ENCODE assay signal across 8 mouse cellular contexts in the genomic region with DNA sequence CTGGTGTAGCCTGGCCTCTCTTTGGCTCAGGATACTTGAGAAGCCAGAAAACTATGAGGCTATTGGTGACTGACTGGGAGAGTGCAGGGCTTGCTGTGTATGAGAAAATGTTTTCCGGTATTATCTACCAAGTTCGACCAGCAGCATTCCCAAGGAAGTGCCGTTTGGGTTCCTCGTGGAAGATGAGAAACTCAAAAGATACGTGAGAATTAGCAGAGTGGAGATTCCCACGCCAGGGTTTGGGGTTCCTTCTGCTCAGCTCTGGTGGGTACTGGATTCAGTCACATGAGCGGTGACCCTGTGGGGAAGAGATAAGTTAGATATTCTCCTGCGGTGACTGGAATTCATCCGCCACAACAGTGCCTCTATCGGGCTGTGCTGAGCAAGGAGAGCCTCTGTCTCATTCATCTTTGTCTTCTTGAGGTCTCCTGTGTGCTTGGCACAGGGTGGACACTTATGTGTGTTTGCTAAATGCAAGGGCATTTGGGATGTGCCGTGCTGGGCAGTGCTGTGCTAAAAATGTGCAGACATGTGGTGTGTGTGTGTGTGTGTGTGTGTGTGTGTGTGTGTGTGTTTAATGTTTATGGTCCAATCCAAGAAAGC. TPM values are rescaled to one million over a fixed set of nuclear protein-coding genes. Genes with fewer than 3 reads are reported as not detected.
DNase-seq lines count a peak whose midpoint lies in the region; ATAC-seq and TF ChIP-seq lines count a peak whose summit lies in the region.

No protein-coding gene starts in this region.

- no peak for TF ChIP-seq POLR2A in olfactory bulb, adult 2 months (IDR thresholded peaks at IDR 0.05; ENCODE audit: insufficient read depth, low read depth, low read length)

- no peak for ATAC-seq in kidney, embryonic 15.5 days (replicated peaks; ENCODE audit: low FRiP score)
- no peak for ATAC-seq in embryonic facial prominence, embryonic 15.5 days (ENCODE audit: insufficient number of reproducible peaks, low FRiP score, low TSS enrichment, low read depth)
- no peak for ATAC-seq in limb, embryonic 13.5 days (ENCODE audit: low FRiP score, low read depth)
- no peak for ATAC-seq in inflammation-experienced regulatory T-cells, adult 6 months

- no peak for DNase-seq in kidney, adult 9 months
- DNase-seq in thymus, adult 18-20 months = no peak
- DNase-seq in kidney, postnatal 25 days = no peak

- no peak for TF ChIP-seq CTCF in olfactory bulb, adult 2 months (IDR thresholded peaks at IDR 0.05; ENCODE audit: insufficient read depth, low read depth, low read length)

- peak overlapping the region; percentile 83 for H3K4me3 ChIP-seq in kidney, embryonic 15.5 days (replicated peaks)
- peak overlapping the region; percentile 84 for H3K4me3 ChIP-seq in embryonic facial prominence, embryonic 15.5 days (replicated peaks)
- H3K4me3 ChIP-seq in limb, embryonic 13.5 days = peak overlapping the region; percentile 85
- peak overlapping the region; percentile 78 for H3K4me3 ChIP-seq in olfactory bulb, adult 2 months (ENCODE audit: insufficient read depth, low read depth, low read length)

- H3K4me1 ChIP-seq in kidney, embryonic 15.5 days = peaks cover 27% of the 10 kb centered on the region
- peaks cover 30% of the 10 kb centered on the region for H3K4me1 ChIP-seq in embryonic facial prominence, embryonic 15.5 days
- peaks cover 36% of the 10 kb centered on the region for H3K4me1 ChIP-seq in limb, embryonic 13.5 days
- peaks cover 35% of the 10 kb centered on the region for H3K4me1 ChIP-seq in olfactory bulb, adult 2 months (ENCODE audit: control insufficient read depth, insufficient read depth, low read length)

- H3K36me3 ChIP-seq in kidney, embryonic 15.5 days = no peaks in the 10 kb centered on the region
- no peaks in the 10 kb centered on the region for H3K36me3 ChIP-seq in embryonic facial prominence, embryonic 15.5 days
- peaks cover 17% of the 10 kb centered on the region for H3K36me3 ChIP-seq in limb, embryonic 13.5 days

- no peaks in the 10 kb centered on the region for H3K9me3 ChIP-seq in kidney, embryonic 15.5 days (replicated peaks)
- H3K9me3 ChIP-seq in embryonic facial prominence, embryonic 15.5 days (replicated peaks) = no peaks in the 10 kb centered on the region
- H3K9me3 ChIP-seq in limb, embryonic 13.5 days = no peaks in the 10 kb centered on the region

- peak overlapping the region; percentile 43; the same call in 1 of the 2 replicates for H3K27ac ChIP-seq in kidney, embryonic 15.5 days
- H3K27ac ChIP-seq in embryonic facial prominence, embryonic 15.5 days (replicated peaks) = no peak overlapping the region
- H3K27ac ChIP-seq in limb, embryonic 13.5 days = 0 out of 2 replicates have a peak overlapping the region, but pooled peaks have one; percentile 22
- H3K27ac ChIP-seq in olfactory bulb, adult 2 months (ENCODE audit: insufficient read depth, low read depth, low read length) = peak overlapping the region; percentile 85

- peak overlapping the region; percentile 22 for H3K9ac ChIP-seq in kidney, embryonic 15.5 days
- H3K9ac ChIP-seq in embryonic facial prominence, embryonic 15.5 days = no peak overlapping the region
- H3K9ac ChIP-seq in limb, embryonic 13.5 days = peak overlapping the region; percentile 86

- 49% methylated on average over 11 of the region's 11 CpGs for WGBS in kidney, embryonic 15.5 days
- 40% methylated on average over 11 of the region's 11 CpGs for WGBS in embryonic facial prominence, embryonic 15.5 days
- 58% methylated on average over 11 of the region's 11 CpGs for WGBS in limb, embryonic 13.5 days
- WGBS in olfactory bulb, adult 2 months = 4% methylated on average over 11 of the region's 11 CpGs

- 0 out of 2 replicates have a peak, but pooled peaks cover 3% of the 10 kb centered on the region for H3K27me3 ChIP-seq in kidney, embryonic 15.5 days
- H3K27me3 ChIP-seq in embryonic facial prominence, embryonic 15.5 days = no peaks in the 10 kb centered on the region
- H3K27me3 ChIP-seq in limb, embryonic 13.5 days = peaks cover 3% of the 10 kb centered on the region; the same call in 1 of the 2 replicates

- H3K4me2 ChIP-seq in kidney, embryonic 15.5 days = peak overlapping the region; percentile 100
- H3K4me2 ChIP-seq in embryonic facial prominence, embryonic 15.5 days (replicated peaks) = peak overlapping the region; percentile 98
- H3K4me2 ChIP-seq in limb, embryonic 13.5 days (replicated peaks) = peak overlapping the region; percentile 96

RNA-seq across cellular contexts. Expression of a gene that starts 2.2 kb away (rescaled TPM):
- 10.2 and 10.7 TPM in 2 replicates for polyA plus RNA-seq in kidney, embryonic 15.5 days (2015; fragmentation: Nextera tagmentation; extraction: Ambion mirVana)
- polyA plus RNA-seq in embryonic facial prominence, embryonic 15.5 days (2015; fragmentation: Nextera tagmentation; extraction: Ambion mirVana) = 12.3 and 14.1 TPM in 2 replicates
- 13.2 and 13.9 TPM in 2 replicates for polyA plus RNA-seq in limb, embryonic 13.5 days (2015; fragmentation: Nextera tagmentation; extraction: Ambion mirVana)
- polyA plus RNA-seq in olfactory bulb, adult 2 months (2012; ENCODE audit: insufficient read depth, insufficient read length, low replicate concordance, missing spikeins) = not detected in 2 replicates
- under 1 TPM in 1 of 3 experiments, not detected in 2; 0.21 TPM for polyA plus RNA-seq in inflammation-experienced regulatory T-cells, adult 6 months (2017; shearing (Covaris generic))

RNA-seq across cellular contexts. Expression of a gene that starts 45.6 kb away (rescaled TPM):
- 8.5 and 10.2 TPM in 2 replicates for polyA plus RNA-seq in kidney, embryonic 15.5 days (2015; fragmentation: Nextera tagmentation; extraction: Ambion mirVana)
- polyA plus RNA-seq in embryonic facial prominence, embryonic 15.5 days (2015; fragmentation: Nextera tagmentation; extraction: Ambion mirVana) = 12.1 and 12.4 TPM in 2 replicates
- polyA plus RNA-seq in limb, embryonic 13.5 days (2015; fragmentation: Nextera tagmentation; extraction: Ambion mirVana) = 10.6 and 11.0 TPM in 2 replicates
- not detected in 2 replicates for polyA plus RNA-seq in olfactory bulb, adult 2 months (2012; ENCODE audit: insufficient read depth, insufficient read length, low replicate concordance, missing spikeins)
- 1 to 10 TPM; 3.8 to 7.2 (median 7.1) TPM for polyA plus RNA-seq in inflammation-experienced regulatory T-cells, adult 6 months (2017; shearing (Covaris generic))

RNA-seq across cellular contexts. Expression of a gene that starts 53.5 kb away (rescaled TPM):
- not detected in 2 replicates for polyA plus RNA-seq in kidney, embryonic 15.5 days (2015; fragmentation: Nextera tagmentation; extraction: Ambion mirVana)
- polyA plus RNA-seq in embryonic facial prominence, embryonic 15.5 days (2015; fragmentation: Nextera tagmentation; extraction: Ambion mirVana) = not detected in 2 replicates
- polyA plus RNA-seq in limb, embryonic 13.5 days (2015; fragmentation: Nextera tagmentation; extraction: Ambion mirVana) = not detected in 2 replicates
- not detected in 2 replicates for polyA plus RNA-seq in olfactory bulb, adult 2 months (2012; ENCODE audit: insufficient read depth, insufficient read length, low replicate concordance, missing spikeins)
- not detected for polyA plus RNA-seq in inflammation-experienced regulatory T-cells, adult 6 months (2017; shearing (Covaris generic))
